Mouse (Mus musculus) right cerebral cortex, adult 18-20 months (tissue): ENCODE data around the gene Hs3st3a1.

Experiments used
- DNase-seq: peaks from one replicate; pipeline ENCODE4 v3.0.0; 2022; ENCODE audit warnings: mixed read lengths

Gene Hs3st3a1

DNA sequence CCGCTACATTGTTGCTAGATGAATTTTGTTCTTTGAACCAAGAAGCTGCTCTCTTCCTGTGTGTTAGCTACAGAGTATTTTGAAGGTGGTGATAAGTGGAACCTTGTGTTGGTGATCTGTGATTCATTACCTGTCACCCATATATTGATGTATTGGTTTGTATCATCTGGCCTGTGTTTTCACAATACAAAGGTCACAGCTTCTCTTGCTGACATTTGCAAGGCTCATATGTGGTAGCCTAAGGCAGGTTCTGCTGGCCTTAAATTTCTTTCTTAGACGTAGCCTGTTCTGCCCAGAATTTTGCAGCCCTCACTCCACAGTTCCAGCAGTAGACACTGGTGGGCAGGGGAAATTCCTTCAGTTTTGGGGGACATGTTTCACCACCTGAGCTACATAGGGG, 125.3 kb downstream of the Hs3st3a1 start:
- DNase-seq: no peak

DNA sequence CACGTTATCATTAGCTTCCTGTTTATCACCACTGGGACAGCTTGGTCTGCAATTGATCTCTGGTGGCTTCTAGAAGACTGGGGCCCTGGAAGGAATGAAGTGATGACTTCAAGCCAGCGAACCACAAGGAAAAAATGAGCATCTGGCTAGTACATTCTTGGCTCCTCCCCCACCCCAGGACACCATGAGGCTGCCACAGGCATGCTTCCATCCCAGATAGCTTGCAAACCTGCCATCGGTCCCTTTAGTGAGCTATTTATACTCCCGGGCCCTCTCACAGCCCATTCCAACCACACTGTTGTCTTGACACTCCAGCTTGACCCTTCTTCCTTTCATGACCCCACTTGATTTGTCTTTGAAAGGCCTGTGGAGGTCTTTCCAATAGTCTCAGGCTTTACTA, 127.6 kb downstream of the Hs3st3a1 start:
- no peak for DNase-seq
